Mouse (Mus musculus): ENCODE measurements around the gene Gal3st2b.
"Not testable (repeated sequence)": the region's sequence is repeated elsewhere in the genome, so short reads cannot be mapped to it uniquely, and the experiment has no call there.

The Gal3st2b gene

DNA sequence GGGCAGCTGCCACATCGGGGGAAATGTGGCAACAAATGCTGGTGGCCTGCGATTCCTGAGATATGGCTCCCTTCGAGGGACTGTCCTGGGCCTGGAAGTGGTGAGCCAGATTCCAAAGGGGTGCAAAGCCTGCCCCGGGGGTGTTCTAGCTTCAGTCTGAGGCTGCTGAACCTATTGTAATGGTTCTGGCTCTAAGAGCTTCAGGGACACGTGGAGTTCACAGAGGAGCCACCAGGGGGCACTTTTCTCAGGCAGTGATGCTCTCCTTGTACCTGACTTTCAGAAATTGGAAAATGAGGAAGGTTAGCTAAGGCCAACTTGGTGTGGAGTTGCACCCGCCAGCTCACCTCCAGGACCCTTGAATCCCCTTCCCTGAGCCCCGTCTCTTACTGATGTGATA is 60.2 kb downstream of the Gal3st2b start:
- DNase-seq (ENCODE audit: low read depth in 1 of 2, low spot score in 2 of 2), result not testable (repeated sequence)

DNA sequence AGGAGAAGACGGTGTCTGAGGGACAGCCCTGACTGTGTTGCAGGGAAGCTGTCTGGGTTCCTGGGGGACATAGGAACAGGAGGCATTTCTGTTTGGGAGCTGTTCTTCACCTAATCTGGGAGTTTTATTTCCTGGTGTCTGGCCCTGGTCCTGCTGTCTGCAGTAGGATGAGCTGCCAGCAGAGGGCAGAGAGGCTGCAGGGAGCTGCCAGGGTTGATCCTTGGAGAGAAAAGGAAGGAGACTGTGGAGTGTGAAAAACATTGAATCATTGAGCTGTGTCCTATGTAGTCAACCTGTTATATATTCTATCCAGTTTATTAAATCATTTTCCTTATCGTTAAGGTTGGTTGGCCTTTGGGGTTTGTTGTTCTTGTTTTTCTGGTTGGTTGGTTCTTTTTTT is 62.8 kb downstream of the Gal3st2b start:
- not testable (repeated sequence) for DNase-seq (ENCODE audit: low read depth in 1 of 2, low spot score in 2 of 2)

DNA sequence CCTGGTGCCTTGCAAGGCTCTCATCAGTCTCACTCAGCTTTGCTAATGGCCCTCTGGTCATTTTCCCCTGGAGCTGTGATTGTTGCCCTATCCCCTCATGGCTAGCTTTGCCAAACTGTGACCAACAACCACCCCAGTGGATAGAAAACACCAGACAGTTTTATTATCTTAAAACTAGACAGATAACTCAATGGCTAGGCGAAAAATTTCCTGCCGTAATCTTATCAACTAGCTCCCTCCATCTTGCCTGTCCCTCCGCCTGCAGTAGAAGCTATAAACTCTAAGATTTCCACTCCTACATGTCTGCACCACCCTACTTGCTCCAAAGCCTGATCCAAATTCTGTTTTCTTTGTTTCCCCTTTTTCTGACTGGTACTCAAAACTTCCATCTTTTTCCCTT is 68.1 kb downstream of the Gal3st2b start:
- DNase-seq (ENCODE audit: low read depth in 1 of 2, low spot score in 2 of 2), result no peak

DNA sequence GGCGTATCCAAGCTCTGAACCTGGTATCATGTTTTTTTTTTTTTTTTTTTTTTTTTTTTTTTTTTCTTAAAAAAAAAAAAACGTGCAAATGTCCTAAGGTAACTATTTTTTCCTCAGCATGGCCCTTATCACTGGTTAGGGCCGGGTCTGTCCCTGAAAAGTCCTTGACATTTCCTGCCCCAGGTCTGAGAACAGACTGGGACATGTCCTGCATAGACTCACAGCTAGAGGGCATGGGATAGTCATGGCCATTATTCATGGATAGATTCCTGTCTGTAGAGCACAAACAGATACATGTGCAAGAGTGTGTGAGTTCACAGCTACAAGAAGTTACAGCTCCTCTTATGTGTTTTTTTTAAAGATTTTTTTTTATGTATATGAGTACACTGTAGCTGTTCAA is 70.7 kb downstream of the Gal3st2b start:
- DNase-seq (ENCODE audit: low read depth in 1 of 2, low spot score in 2 of 2), result no peak

DNA sequence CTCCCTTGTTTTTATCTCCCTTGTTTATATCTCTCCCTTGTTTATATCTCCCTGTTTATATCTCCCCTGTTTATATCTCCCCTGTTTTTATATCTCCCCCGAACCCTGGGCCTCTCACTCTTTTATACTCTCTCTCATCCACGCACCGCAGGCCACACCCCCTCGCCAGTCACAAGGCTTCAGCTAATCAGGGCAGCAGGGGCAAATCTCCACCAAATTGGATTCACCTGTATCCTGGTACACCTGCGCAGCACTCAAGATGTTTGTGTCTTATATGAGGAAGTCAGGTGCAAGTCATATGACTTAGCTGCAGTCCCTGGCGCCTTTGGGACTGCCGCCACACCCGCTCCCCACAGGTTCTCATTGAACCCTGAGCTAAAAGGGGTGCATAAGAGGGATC is 72.1 kb downstream of the Gal3st2b start, which contains the start of gene Gal3st2c:
Gal3st2c (plus strand) TSS at position 301 of the 400 bp plus-strand sequence.
- DNase-seq (ENCODE audit: low read depth in 1 of 2, low spot score in 2 of 2), result not testable (repeated sequence)

DNA sequence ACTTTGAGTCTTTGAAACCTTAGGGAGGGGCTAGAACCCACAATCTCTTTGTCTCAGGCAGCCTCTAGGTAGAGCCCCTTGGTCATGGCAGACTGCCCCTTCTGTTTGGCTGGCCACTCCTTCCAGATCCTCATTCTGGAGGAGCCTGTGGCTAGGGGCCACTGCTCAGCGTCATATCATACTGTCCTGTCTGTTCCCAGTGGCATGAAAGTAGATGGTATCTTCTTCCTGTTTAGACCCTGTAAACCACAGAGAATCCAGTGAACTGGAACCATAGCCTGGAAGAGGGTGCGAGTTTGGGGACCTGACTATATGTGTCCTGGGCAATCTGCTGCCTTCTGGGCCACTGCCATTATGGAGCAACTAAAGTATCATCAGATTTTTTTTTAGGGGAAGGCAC is 73.0 kb downstream of the Gal3st2b start:
- not testable (repeated sequence) for DNase-seq (ENCODE audit: low read depth in 1 of 2, low spot score in 2 of 2)

DNA sequence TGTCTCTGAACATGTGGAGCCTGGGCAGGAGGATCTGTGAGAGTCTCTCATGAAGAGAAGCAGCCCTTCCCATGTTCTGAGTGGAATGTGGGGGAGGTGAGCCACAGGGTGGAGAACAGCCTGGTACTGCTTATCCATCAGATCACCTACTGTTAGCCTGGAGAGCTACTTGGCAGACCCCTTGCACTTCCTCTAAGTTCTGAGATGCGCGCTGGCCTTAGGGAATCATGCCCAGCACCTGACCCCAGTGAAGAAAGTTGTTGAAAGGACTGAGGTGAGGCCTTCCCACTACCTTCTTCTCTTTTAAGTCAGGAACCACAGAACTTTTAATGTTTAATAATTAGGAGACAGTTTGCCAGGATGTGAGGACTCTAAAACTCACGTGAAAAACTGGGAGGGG is 73.4 kb downstream of the Gal3st2b start:
- not testable (repeated sequence) for DNase-seq (ENCODE audit: low read depth in 1 of 2, low spot score in 2 of 2)
